Mouse (Mus musculus) bone marrow, adult 2 months (tissue): Measurements from ENCODE around the gene Map2k7.

Experiments
- CTCF ChIP-seq: fragments of 200-500 bp; IDR thresholded peaks from 2 replicates; pipeline ENCODE4 v1.5.1; 2011; ENCODE audit warnings: low read length, control low read depth; ENCODE audit not compliant: control insufficient read depth, insufficient read depth
- POLR2A ChIP-seq: fragments of 200-500 bp; IDR thresholded peaks from 2 replicates; pipeline ENCODE4 v1.6.1; 2011; ENCODE audit warnings: low read depth, mild to moderate bottlenecking, control low read depth, low read length, borderline replicate concordance; ENCODE audit not compliant: control insufficient read depth

DNA sequence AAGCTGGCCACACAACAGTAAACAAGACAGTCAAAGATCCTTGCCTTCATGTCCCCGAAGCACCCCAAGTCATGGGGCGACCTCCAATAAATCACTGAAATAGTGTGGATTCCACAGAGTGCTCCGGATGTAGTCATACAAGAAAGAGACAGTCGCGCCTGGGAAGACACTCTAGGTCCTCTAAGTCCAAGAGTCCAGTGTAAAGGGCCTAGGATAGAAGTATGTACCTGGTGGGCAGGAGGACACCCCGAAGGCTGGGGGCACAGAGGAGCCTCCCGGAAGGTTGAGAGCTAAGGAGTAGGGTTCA lies 45.0 kb upstream of the Map2k7 start:
- no peak for TF ChIP-seq CTCF
- TF ChIP-seq POLR2A, result no peak
